Mouse (Mus musculus) embryonic facial prominence, embryonic 11.5 days (tissue): ENCODE measurements around the gene Bak1. TPM values are rescaled to one million over a fixed set of nuclear protein-coding genes. Genes with fewer than 3 reads are reported as not detected.

Experiments used
- ATAC-seq: fragments of 200-750 bp; cut with Nextera tagmentation; replicated peaks from 2 replicates; pipeline ENCODE4 v1.8.0; 2017; ENCODE audit warnings: low read depth; ENCODE audit not compliant: insufficient number of reproducible peaks, low FRiP score, low TSS enrichment
- DNase-seq: peaks from one replicate; pipeline ENCODE4 v3.0.0-alpha.2; 2015; ENCODE audit warnings: low spot score
- H3K27ac ChIP-seq: fragments of 300-500 bp; sonication (generic); replicated peaks from 2 replicates; pipeline ENCODE4 v1.5.1; 2014; ENCODE audit warnings: mild to moderate bottlenecking, low read depth, low read length, control low read depth
- H3K27me3 ChIP-seq: fragments of 300-500 bp; sonication (generic); 2 replicates; pipeline ENCODE4 v1.6.1; 2014; ENCODE audit warnings: mild to moderate bottlenecking, low read length, moderate library complexity, mixed read lengths; ENCODE audit not compliant: control insufficient read depth, insufficient read depth
- H3K36me3 ChIP-seq: fragments of 300-500 bp; sonication (generic); replicated peaks from 2 replicates; pipeline ENCODE4 v1.6.1; 2014; ENCODE audit warnings: low read depth, mild to moderate bottlenecking, low read length, moderate library complexity, mixed read lengths; ENCODE audit not compliant: control insufficient read depth, insufficient read depth
- H3K4me1 ChIP-seq: fragments of 300-500 bp; sonication (generic); 2 replicates; pipeline ENCODE4 v1.6.1; 2014; ENCODE audit warnings: low read length, mixed read lengths; ENCODE audit not compliant: control insufficient read depth, insufficient read depth
- H3K4me2 ChIP-seq: fragments of 300-500 bp; sonication (generic); 2 replicates; pipeline ENCODE4 v1.6.1; 2014; ENCODE audit warnings: low read depth, mild to moderate bottlenecking, control low read depth, low read length, moderate library complexity
- H3K4me3 ChIP-seq: fragments of 300-500 bp; sonication (generic); 2 replicates; pipeline ENCODE4 v1.5.1; 2014; ENCODE audit warnings: low read depth, low read length, control low read depth
- H3K9ac ChIP-seq: fragments of 300-500 bp; sonication (generic); replicated peaks from 2 replicates; pipeline ENCODE4 v1.6.1; 2014; ENCODE audit warnings: mild to moderate bottlenecking, control low read depth, low read length
- H3K9me3 ChIP-seq: fragments of 300-500 bp; sonication (generic); replicated peaks from 2 replicates; pipeline ENCODE4 v1.6.1; 2016; ENCODE audit warnings: mild to moderate bottlenecking, low read length, inconsistent platforms, mixed read lengths; ENCODE audit not compliant: control insufficient read depth
- WGBS: fragments of 180-500 bp; shearing (Covaris S2); extraction: QIAGEN DNeasy Blood & Tissue Kit; methylation state at CpG from one replicate; pipeline ENCODE4 v1.1.7; 2014; 5-methylcytosine and 5-hydroxymethylcytosine counted together
- polyA plus RNA-seq: library from polyadenylated mRNA; unstranded; fragments of >200 nt; fragmentation: Nextera tagmentation; extraction: Ambion mirVana; gene quantifications from 2 replicates; pipeline ENCODE4 v1.2.1, GENCODE M21; 2014

Gene Bak1
- 12.9 and 14.3 TPM in 2 replicates for polyA plus RNA-seq

DNA sequence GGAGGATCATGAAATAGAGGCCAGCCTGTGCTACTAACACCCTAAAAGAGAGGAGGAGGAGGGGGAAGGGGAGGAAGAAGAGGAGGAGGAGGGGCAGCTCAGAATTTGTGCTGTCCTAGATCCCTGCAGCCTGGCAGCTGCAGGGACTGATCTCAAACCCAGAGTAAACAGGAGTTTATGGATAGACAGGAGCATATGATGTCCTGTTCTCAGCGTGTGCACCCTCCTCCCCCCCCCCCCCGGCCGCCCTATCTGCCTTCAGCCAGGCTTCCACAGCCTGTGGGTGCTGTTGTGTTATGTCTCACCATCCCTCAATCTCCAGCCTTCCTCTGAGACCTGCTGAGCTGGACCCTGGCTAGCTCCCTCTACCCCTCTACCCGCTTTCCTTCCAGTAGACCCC is at the start of gene Bak1:
TSS of gene Bak1 (minus strand) at position 101 of the 400 bp plus-strand sequence.
- no peak for ATAC-seq
- H3K36me3 ChIP-seq: no peaks in the 10 kb centered on the region
- peak within 1 kb of the TSS; percentile 83 for H3K4me2 ChIP-seq
- H3K27me3 ChIP-seq: no peaks in the 10 kb centered on the region
- peak within 1 kb of the TSS; percentile 41; the same call in 1 of the 2 replicates for H3K27ac ChIP-seq
- no peak for DNase-seq
- H3K4me1 ChIP-seq: no peaks in the 10 kb centered on the region
- H3K4me3 ChIP-seq: peak within 1 kb of the TSS; percentile 68
- peak within 1 kb of the TSS; percentile 97 for H3K9ac ChIP-seq
- no peaks in the 10 kb centered on the region for H3K9me3 ChIP-seq
- WGBS: 60% methylated on average over 3 of the region's 4 CpGs

DNA sequence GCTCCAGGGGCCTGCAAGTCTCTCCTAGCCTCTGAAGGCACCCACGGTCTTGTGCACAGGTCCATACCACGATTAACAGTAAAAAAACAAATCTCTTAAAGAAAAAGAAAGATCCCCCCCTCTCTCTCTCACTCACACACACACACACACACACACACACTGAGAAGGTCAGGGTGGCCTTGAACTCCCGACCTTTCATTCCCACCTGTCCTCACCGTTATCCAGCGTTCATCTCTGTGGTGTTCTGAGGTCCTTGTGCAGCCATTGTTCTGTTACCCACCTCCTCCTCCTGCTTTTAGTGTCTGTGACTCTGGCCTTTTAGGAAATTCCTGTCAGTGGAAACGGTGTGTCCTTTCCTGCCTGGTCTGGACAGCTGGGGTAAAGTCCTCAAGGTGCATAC is 49.7 kb upstream of the Bak1 start:
- ATAC-seq: no peak
- WGBS: 85% methylated on average over 6 of the region's 6 CpGs
- no peak overlapping the region for H3K4me2 ChIP-seq
- no peak overlapping the region for H3K9ac ChIP-seq
- H3K36me3 ChIP-seq: no peaks in the 10 kb centered on the region
- no peaks in the 10 kb centered on the region; the same call in 1 of the 2 replicates for H3K4me1 ChIP-seq
- no peak overlapping the region for H3K4me3 ChIP-seq
- H3K27me3 ChIP-seq: no peaks in the 10 kb centered on the region
- DNase-seq: no peak
- H3K27ac ChIP-seq: no peak overlapping the region
- H3K9me3 ChIP-seq: no peaks in the 10 kb centered on the region

DNA sequence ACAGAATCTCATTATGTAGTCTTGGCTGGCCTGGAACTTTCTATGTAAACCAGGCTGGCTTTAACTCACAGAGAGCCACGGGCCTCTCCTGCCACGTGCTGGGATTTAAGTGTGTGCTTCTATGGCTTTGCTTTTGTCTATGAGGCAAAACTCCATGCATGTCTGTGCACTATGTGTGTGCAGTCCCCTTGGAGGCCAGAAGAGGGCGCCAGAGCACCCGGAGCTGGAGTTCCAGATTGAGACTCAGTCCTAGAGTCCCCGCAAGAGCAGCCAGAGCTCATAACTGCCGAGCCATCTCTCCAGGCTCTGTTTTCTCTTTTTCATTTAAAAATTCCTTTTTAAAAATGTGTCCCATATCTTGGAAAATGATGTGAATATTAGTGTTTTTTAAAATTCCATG is 49.1 kb upstream of the Bak1 start:
- no peak overlapping the region for H3K27ac ChIP-seq
- H3K36me3 ChIP-seq: no peaks in the 10 kb centered on the region
- no peaks in the 10 kb centered on the region for H3K27me3 ChIP-seq
- no peak overlapping the region for H3K9ac ChIP-seq
- H3K4me1 ChIP-seq: no peaks in the 10 kb centered on the region; the same call in 1 of the 2 replicates
- H3K4me3 ChIP-seq: no peak overlapping the region
- 76% methylated on average over 6 of the region's 6 CpGs for WGBS
- no peak overlapping the region for H3K4me2 ChIP-seq
- DNase-seq (no peak), ATAC-seq (no peak)
- no peaks in the 10 kb centered on the region for H3K9me3 ChIP-seq

DNA sequence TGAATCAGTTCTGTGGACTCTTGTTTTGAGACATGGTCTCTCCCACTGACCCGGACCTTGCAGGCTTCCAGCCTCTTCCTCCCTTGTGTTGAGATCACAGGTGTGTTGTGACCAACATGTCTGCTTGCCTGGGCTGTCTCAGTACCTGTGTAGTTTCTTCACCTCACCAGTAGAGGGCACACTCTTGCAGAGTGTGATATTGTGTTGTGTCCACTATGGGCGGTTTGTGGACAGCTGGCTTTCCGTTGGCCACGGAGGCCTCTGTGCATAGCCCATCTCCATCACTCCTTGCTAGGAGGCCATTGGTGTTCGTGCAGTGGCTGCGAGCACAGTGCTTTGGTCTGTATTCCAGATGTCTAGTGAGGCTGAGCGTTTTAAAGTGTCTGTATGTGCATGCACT is 48.3 kb upstream of the Bak1 start:
- Histone ChIP-seq H3K36me3 (no peaks in the 10 kb centered on the region), H3K4me1 (no peaks in the 10 kb centered on the region; the same call in 1 of the 2 replicates), H3K4me3 (no peak overlapping the region), H3K27ac (no peak overlapping the region), H3K9ac (no peak overlapping the region), H3K27me3 (no peaks in the 10 kb centered on the region), H3K4me2 (no peak overlapping the region), H3K9me3 (no peaks in the 10 kb centered on the region)
- DNase-seq (no peak), ATAC-seq (no peak)
- 93% methylated on average over 7 of the region's 7 CpGs for WGBS

DNA sequence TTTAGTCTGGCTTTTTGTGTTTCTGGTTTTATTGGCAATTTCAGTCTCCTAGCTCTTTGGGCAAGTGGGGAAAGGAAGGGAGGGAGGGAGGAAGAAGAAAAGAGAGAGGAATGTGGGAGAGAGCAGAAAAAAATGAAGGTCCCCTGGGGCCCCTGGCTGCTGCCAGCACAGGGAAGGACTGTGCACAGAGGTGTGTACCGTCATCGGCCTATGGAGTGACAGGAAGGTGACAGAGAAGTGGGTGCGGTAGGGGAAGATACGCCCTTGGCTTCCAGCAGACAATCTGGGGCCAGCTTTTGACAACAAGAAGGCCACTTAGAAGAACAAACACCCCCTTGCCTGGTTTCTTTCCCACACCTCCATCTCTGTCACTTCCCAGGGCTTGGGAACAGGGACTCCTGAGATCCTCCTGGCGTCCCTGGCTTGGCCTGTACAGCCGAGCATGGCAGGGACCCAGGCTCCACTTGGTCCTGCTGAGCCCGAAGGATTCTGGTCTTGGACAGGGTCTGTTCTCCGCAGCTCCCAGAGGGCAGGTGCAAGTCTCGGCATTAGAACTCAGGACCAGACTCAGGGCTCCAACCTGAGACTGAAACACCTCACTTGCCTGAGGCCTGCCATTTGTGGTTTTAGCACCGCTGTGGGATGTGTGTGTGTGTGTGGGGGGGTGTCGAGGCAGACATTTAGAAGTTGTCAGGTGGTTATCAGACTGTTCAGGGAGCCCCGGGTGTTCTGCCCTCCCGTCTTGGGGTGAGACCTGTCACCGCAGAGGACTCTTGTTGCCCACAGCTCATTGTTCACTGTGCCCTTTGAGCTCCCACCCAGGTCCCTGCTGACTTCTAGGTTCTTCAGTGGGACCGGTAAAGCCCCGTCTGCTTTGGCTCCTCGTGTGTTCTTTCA is 46.3 kb upstream of the Bak1 start:
- no peak overlapping the region for H3K27ac ChIP-seq
- H3K27me3 ChIP-seq: no peaks in the 10 kb centered on the region
- H3K36me3 ChIP-seq: no peaks in the 10 kb centered on the region
- no peak overlapping the region for H3K4me2 ChIP-seq
- 85% methylated on average over 17 of the region's 17 CpGs for WGBS
- ATAC-seq: no peak
- H3K9me3 ChIP-seq: no peaks in the 10 kb centered on the region
- no peaks in the 10 kb centered on the region; the same call in 1 of the 2 replicates for H3K4me1 ChIP-seq
- H3K4me3 ChIP-seq: no peak overlapping the region
- no peak for DNase-seq
- no peak overlapping the region; the same call in 1 of the 2 replicates for H3K9ac ChIP-seq

DNA sequence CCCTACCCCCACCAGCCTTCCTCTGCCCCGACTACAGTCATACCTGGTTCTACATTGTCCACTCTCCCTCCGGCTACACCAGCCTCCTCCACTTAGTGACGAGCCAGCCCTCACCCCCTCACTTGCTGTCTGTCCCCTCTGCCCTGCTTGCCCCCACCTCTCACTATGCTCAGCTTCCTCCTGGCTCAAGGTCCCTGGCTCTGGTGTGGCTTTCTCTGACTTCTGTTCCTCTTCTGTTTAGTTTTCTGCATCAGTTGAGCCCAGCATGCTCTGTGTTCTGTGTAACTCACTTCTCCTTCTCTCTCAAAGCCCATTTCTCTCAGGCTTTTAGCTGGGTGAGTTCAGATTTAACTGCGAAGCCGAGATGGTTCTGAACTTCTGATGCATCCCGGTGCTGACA is 45.4 kb upstream of the Bak1 start:
- Histone ChIP-seq H3K4me1 (no peaks in the 10 kb centered on the region; the same call in 1 of the 2 replicates), H3K4me2 (no peak overlapping the region), H3K27me3 (no peaks in the 10 kb centered on the region), H3K27ac (no peak overlapping the region), H3K4me3 (no peak overlapping the region), H3K36me3 (no peaks in the 10 kb centered on the region), H3K9me3 (no peaks in the 10 kb centered on the region), H3K9ac (no peak overlapping the region)
- ATAC-seq: no peak
- no peak for DNase-seq
- 56% methylated on average over 6 of the region's 6 CpGs for WGBS

DNA sequence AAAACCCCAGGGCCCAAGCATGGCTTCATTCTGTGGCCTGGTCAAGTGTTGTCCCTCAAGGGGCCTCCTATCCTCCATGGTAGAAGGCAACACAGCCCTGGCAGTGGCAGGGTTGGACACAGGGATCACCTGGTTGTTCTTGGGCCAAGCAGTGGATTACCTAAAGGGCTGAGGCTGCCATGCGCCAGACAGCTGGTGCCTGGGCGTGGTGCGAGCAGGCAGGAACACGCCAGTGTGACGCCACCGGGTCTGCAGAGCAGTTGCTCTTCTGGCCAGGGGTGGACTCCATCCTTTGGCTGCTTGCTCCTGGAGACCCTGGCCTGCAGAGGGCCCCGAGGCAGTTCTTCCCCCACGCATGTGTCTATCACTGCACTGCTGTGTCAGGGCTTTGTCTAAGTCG is 45.0 kb upstream of the Bak1 start:
- no peak overlapping the region for H3K9ac ChIP-seq
- no peak for ATAC-seq
- H3K9me3 ChIP-seq: no peaks in the 10 kb centered on the region
- no peaks in the 10 kb centered on the region for H3K36me3 ChIP-seq
- DNase-seq: no peak
- no peak overlapping the region for H3K4me3 ChIP-seq
- H3K27ac ChIP-seq: no peak overlapping the region
- no peaks in the 10 kb centered on the region for H3K27me3 ChIP-seq
- H3K4me1 ChIP-seq: no peaks in the 10 kb centered on the region; the same call in 1 of the 2 replicates
- no peak overlapping the region for H3K4me2 ChIP-seq
- WGBS: 73% methylated on average over 9 of the region's 9 CpGs

DNA sequence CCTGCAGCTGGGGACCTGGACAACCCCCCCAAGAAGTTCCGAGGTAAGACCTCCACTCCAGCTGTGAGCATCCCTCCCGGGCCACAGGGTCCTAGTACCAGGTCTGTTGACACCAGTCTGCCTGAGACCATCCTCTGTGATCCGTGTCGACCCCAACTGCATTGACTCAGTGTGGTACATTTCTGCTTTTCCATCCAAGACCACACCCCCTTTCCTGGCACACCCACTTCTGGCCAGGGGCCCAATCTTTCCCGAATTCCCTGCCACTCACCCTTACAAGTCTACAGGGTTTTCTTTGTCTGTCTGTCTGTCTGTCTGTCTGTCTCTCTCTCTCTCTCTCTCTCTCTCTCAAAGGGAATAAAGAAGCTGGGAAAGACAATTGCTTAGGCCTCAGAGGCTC is 44.3 kb upstream of the Bak1 start:
- no peaks in the 10 kb centered on the region for H3K9me3 ChIP-seq
- H3K4me1 ChIP-seq: no peaks in the 10 kb centered on the region; the same call in 1 of the 2 replicates
- H3K36me3 ChIP-seq: no peaks in the 10 kb centered on the region
- no peak for ATAC-seq
- H3K4me2 ChIP-seq: no peak overlapping the region
- no peak overlapping the region for H3K4me3 ChIP-seq
- H3K27me3 ChIP-seq: no peaks in the 10 kb centered on the region
- WGBS: 85% methylated on average over 5 of the region's 5 CpGs
- DNase-seq: no peak
- H3K9ac ChIP-seq: no peak overlapping the region
- H3K27ac ChIP-seq: no peak overlapping the region
